Mouse (Mus musculus) G1E-ER4 (cell line): ENCODE results near the gene Zfp652. TPM values are rescaled to one million over a fixed set of nuclear protein-coding genes. Genes with fewer than 3 reads are reported as not detected.
A peak's percentile ranks its signal among the peaks of the same experiment; 100 is the strongest.

Source experiments
- GATA1 ChIP-seq: IDR thresholded peaks from one replicate; pipeline ENCODE4 v1.8.0; 2012; ENCODE audit warnings: low read length, inconsistent platforms
- polyA plus RNA-seq: library from polyadenylated mRNA; stranded (reverse); fragments of >175 nt; gene quantifications from 2 replicates; pipeline ENCODE4 v1.2.3, GENCODE M21; 2012

Zfp652 gene
- polyA plus RNA-seq, 1 experiment = 140 TPM

DNA sequence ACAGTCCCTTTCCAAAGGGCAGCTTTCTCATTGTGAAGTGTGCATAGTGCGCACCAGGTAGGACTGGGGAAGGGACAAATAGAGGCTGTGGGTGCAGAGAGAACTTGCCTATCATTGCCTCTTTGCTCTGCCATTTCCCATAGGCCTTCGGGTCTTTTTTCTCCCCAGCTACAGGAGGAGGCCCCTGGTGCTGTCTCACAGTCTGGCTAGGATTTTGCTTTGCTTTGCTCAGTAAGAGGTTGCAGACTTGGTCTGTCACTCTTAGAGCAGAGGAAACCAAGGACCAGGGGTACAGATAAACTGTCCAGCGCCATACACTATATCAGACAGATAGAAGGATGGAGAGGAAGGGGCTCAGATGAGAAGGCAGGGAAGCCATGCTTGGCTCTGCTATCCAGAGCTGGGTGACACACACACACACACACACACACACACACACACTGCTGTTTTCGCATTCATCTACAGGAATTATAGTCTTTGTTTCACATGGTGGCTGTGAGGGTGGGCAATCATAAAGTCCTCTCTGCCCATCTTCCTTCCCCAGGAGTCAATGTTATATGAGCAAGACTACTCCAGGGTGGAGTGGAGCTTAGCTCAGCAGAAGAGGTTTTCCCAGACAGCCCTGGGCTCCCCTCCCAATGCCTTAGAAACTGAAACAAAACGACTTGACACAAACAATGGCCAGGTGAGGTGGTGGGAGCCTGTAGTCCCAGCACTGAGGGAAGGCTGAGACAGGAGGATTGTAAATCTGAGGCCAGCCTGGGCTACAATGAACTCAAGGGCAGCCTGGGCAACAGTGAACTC, 128.4 kb downstream of the Zfp652 start:
- no peak for TF ChIP-seq GATA1

DNA sequence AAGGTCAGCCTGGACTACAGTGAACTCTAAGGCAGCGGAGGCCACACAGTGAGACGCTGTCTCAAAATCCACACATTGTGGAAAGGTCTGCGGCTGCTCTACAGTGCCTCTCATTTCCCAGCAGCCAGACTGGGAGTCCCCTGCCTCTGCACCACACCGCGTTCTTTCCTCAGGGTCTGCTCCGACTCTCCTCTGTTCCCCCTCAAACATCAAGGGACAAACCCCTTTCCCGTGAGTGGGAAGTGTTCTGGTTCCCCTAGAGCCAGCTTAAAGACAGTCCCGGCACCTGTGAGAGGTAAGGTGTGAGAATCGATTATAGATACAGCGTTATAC, 129.0 kb downstream of the Zfp652 start:
- TF ChIP-seq GATA1 = no peak

DNA sequence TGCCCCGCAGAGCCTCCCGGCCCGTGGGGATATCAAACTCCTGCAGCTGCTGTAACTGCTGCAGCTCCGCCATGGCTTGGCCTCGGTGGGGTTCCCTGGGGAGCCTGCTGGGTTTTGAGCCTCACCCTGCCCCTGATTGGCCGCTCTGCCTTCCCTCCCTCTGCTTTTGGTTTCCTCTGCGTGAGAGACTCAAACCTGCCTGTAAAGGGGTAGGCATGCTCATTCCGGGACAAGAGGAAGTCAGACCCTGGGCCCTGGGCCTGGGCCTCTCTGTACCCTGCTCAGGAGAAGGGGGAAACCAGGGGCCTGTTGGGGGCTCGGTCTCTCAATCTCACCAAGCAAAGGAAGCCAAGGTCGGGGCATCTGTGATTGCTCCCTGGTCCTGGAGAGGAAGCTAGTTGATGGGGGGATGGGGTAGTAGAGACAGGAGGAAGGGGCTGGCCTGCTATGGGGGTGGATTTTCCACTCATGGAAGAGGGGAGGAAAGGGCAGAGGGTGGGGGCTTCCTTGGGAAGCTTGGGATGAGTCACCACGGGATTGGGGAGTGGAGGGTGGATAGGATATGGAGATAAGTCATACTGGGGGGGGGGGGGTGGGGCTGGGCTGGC, 129.7 kb downstream of the Zfp652 start, which contains the start of gene Abi3:
Gene Abi3, minus strand, starts transcription at position 403 of the 608 bp plus-strand sequence.
- TF ChIP-seq GATA1 = no peak

DNA sequence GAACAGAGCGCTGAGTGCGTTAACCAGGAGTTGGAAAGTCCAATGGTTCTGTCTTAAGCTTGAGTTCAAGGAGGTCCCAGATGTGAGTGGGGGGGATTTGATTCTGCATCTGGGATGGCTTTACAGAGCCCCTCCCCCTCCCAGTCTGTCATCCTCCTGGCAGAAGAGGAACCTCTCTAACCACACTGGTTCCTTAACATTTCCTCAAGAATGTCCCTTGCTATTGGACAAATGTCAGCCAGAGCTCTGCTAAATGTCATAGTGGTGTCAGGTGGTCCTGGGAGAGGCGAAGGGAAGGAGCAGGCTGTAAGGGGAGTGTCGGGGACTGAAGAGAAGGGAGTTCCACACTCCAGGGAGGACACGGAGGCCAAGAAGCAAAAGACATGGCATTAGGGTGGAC, 130.5 kb downstream of the Zfp652 start:
- no peak for TF ChIP-seq GATA1

DNA sequence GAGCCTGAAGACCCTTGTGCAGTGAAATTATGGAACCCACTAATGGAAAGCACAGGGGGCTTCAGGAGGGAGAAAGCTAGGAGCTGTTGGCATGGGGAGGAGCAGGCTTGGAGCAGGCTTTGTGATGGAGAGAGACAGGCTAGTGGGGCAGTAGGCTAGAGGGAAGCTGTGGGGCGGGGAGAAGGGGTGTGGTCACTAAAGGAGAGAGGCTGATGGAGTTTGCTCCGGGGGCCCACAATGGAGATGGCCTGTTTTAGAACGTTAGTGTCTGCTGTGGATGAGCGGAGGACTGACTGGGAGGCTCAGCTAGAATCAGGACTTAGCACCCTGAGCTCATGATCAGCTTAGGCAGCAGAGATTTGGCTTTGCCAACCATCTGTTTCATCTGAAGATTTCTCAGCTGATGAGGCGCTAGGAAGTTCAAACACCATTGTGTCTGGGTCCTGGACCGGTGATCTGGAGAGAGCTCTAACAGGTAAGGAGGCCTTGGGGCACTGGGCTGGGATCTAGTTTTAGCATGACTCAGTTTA, 131.0 kb downstream of the Zfp652 start:
- TF ChIP-seq GATA1 = no peak

DNA sequence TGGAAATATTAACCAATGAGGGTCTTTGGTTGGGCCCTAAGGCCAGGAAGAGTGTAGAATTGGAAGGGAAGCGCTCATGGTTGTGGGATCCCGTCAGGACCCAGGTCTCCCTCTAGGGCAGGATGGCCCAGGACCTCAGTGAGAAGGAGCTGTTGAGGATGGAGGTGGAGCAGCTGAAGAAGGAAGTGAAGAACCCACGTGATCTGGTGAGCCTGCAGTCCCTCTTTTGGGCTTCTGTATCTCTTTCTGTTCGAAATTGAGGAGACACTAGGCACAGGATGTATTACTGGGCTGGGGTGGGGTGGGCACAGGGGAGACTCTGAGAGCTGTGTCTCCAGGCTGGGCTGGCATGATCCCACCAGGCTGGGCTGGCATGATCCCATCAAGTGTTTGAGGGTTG, 132.5 kb downstream of the Zfp652 start:
- TF ChIP-seq GATA1 = no peak

DNA sequence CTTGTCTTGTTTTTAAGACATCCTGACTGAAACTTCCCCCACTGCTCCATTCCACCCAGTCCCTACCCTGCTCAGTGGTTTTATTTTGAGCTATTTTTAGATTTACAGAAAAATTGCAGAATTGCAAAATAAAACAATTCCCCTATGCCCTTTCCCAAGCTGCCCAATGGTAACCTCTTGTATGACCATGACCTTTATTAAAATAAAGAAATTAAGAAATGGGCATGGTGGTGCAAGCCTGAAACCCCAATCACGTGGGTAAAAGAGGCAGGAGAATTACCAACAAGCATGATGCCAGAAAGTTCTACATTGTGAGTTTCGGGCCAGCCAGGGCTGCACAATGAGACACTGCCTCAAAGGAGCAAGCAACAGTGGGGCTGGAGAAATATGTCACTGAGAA, 138.4 kb downstream of the Zfp652 start:
- no peak for TF ChIP-seq GATA1

DNA sequence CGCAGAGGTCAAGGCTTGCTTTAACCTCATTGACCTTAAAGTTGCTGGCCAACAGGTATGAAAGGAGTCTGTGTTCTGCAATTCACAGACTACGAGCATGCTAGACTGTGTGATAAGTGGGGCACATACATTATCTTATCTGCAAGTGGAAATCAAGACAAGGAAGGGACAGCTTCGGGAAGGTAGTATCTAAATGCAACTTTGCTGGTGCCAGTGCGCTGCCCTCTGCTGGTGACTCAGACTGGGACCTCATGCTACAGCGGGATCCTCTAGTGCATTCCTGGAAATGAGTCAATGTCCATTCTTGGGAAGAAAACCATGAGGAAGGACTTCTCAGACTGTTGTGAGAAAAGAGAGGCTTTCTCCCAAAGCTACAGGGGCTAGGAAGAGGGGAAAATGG, 141.2 kb downstream of the Zfp652 start:
- no peak for TF ChIP-seq GATA1

DNA sequence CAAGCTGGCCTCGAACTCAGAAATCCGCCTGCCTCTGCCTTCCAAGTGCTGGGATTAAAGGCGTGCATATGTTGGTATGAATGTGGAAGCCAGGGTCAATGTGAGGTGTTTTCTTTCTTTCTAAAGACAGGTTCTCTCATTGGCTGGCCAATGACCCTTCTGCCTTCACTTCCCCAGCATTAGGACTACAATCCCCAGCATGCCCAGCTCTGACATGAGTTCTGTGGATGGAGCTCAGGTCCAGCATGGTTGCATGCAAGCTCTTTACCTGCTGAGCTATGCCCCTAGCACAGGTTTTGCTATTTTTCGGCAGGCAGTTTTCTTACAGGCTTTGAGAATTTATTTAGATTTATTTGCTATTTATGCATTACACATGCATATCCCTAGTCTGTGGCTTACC, 144.8 kb downstream of the Zfp652 start:
- no peak for TF ChIP-seq GATA1

DNA sequence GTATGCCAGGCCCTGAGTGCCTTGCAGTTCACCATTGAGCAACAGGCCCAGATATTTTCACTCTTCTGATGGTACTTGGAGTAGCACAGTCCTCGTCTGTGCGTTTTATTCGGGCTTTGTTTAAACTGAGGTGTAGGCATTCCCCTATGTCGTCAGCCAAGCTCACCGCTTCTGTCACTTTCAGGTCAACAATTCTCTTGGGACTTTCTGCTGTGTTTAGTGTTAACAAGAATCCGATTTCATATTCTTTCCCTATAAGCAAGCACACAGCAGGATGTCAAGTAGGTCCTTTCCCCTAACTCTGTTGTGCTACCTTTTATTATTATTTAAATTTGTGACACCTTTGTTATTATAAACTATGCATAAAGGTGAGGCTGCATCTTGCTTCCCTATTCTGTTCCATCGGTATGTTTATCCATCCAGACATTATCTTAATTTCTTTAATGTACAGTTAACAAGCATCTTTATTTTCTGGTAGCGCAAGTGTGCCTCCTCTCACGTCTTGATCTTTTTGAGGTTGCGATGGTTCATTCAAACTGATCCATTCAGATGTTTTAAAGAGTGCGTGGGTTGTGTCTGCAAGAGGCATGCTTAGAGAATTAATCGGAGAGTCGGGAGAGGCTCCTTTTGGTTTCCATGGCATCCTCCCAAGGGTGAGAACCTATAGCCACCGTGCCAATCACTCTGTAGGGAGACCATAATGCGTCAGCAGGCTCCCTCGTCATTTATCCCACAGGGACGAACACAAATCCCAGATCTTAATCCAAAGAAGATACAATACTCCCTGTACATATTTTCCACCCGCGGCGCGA, 145.4 kb downstream of the Zfp652 start:
- no peak for TF ChIP-seq GATA1

DNA sequence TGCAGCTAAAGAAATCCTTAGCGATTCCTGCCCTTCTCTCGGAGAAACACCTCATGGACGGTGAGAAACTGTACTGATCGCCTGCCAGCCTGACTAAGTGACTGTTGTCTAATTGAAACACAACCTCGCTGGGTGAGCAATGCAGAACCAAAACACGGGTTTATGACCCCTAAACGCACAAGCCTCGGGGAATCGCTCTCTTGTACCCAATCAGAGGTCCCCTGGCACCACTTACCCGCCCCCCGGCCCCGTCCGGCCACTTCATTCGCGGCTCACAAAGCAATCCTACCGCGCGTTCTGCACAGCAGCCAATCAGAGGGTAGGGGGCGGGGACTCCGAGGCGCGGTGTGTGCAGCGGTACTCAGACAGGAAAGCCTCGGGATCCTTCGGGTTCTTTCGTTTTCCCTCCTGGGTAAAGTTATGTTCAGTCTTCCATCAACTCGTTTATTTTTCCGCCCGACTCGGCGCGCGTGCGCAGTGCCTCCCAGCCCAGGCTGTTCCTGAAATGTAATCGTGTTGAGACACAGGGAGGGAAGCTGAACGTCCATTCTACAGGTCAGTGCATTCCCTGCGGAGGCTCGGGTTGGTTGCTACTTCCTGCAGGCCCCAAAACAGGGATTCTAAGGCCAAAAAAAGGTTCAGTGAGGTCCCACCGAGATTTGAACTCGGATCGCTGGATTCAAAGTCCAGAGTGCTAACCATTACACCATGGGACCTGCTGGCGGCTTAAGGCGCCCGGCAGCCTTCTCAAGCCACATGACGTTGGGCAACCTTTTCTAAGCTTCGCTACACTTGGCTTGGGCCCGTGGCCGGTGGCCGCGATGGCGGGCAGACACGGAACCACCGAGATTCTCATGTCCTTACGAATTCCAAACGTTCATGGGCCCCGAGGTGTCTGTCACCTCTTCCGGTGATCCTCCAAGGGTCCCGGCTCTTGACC, 146.3 kb downstream of the Zfp652 start:
- TF ChIP-seq GATA1 = no peak

DNA sequence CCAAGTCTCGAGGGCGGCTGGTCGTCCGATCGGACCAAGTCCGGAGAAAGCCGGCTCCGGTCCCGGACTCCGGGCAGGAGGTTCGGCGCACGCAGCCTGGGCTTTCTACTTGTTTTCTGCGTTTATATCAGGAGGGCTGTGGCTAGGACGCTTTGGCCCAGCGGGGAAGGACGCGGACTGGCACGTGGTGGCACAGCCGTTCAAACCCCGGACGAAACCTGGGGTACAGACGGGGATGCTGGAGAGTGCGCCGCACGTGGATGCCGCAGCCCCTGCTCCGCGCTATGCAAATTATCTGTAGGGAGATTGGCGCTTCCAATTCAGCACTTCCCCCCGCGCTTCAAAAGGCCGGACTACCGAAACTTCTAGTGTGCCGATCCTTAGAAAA, 147.0 kb downstream of the Zfp652 start:
- no peak for TF ChIP-seq GATA1

DNA sequence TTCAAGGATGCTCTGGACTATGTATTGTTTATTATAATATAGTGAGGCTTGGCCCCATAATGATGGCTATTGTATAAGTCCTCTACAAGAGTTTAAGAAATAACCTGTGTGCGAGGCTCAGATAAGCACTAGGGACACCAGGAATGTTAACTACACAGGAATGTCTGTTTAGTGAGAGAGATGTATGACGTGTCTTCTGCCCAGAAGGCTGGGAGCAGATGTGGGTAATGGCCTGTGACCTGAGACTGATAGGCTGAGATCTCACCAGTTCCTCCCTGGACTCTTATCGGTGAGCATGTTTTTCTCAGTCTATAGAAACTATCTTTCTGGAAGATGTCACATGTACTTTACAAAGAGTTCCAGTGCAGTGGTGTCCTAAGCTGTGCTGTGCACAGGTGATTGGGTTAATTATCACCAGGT, 147.6 kb downstream of the Zfp652 start:
- TF ChIP-seq GATA1 = peak; percentile 70

DNA sequence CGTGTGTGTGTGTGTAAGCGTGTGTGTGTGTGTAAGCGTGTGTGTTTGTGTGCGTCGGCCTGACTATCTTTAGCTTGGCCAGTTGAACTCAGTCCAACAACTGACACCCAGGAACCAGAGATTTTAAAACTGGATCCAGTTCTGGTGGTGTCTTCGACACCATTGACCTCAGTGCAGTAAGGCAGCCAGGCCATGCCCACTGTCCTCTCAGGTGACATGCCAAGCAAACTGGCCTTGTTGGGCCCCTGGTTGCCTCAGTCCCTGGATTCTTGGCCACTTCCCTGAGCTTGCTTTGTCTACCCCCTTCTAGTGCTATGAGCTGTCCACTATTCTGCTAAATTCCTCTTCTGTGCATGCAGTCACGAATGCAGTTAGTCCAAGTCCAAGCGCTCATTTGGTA, 148.9 kb downstream of the Zfp652 start:
- no peak for TF ChIP-seq GATA1

DNA sequence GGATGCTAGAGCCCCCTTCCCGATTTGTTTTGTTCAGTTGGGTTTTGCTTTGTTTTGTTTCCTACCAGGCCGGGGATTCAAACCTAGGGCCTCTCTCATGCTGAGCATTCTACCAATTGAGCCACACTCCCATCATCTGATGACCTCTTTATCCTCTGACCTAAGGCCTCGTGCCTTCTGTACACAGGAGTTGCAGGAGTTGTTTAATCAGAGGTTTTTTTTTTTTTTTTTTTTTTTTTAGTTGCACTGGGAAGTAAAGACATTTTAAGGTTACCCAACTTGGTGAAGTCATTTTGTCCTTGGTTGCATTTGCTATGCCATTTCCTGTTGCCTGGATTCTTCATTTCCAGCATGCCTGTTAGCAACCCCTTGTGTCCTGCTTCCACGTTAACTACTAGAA, 157.0 kb downstream of the Zfp652 start:
- TF ChIP-seq GATA1 = no peak
